Mouse (Mus musculus) heart, embryonic 14.5 days (tissue): ENCODE results near the gene Ntsr1. TPM values are rescaled to one million over a fixed set of nuclear protein-coding genes. Genes with fewer than 3 reads are reported as not detected.

ENCODE experiments used
- ATAC-seq: fragments of 200-750 bp; cut with Nextera tagmentation; 2 replicates; pipeline ENCODE4 v1.8.0; 2017; ENCODE audit warnings: low read depth, moderate TSS enrichment; ENCODE audit not compliant: insufficient number of reproducible peaks, insufficient read depth, low FRiP score
- H3K27ac ChIP-seq, 2 experiments: fragments of 200-500 bp in 1 of 2; fragments of 300-500 bp in 1 of 2; sonication (generic) in 1 of 2; replicated peaks in 1 of 2; 2 replicates each; pipeline ENCODE4 v1.5.1; 2012 to 2014; ENCODE audit warnings: low read depth in 2 of 2, low read length in 2 of 2, control low read depth in 1 of 2, mild to moderate bottlenecking in 1 of 2, mixed read lengths in 1 of 2; ENCODE audit not compliant: control insufficient read depth in 1 of 2, insufficient read depth in 1 of 2
- H3K27me3 ChIP-seq: fragments of 300-500 bp; sonication (generic); 2 replicates; pipeline ENCODE4 v1.6.1; 2014; ENCODE audit warnings: mild to moderate bottlenecking, low read length, control low read depth; ENCODE audit not compliant: control insufficient read depth, insufficient read depth
- H3K36me3 ChIP-seq: fragments of 300-500 bp; sonication (generic); 2 replicates; pipeline ENCODE4 v1.6.1; 2014; ENCODE audit warnings: mild to moderate bottlenecking, control low read depth, low read length, mixed read lengths; ENCODE audit not compliant: control insufficient read depth, insufficient read depth
- H3K4me1 ChIP-seq, 2 experiments: fragments of 200-500 bp in 1 of 2; fragments of 300-500 bp in 1 of 2; sonication (generic) in 1 of 2; 2 replicates each; pipeline ENCODE4 v1.6.1; 2012 to 2014; ENCODE audit warnings: low read length in 2 of 2, control low read depth in 1 of 2, mixed read lengths in 1 of 2; ENCODE audit not compliant: control insufficient read depth in 2 of 2, insufficient read depth in 2 of 2
- H3K4me2 ChIP-seq: fragments of 300-500 bp; sonication (generic); 2 replicates; pipeline ENCODE4 v1.6.1; 2014; ENCODE audit warnings: mild to moderate bottlenecking, low read length
- H3K4me3 ChIP-seq, 2 experiments: fragments of 200-500 bp in 1 of 2; fragments of 300-500 bp in 1 of 2; sonication (generic) in 1 of 2; 2 replicates each; pipeline ENCODE4 v1.5.1; 2012 to 2014; ENCODE audit warnings: low read length in 2 of 2, mild to moderate bottlenecking in 2 of 2, control low read depth in 1 of 2, low read depth in 1 of 2, moderate library complexity in 1 of 2; ENCODE audit not compliant: control insufficient read depth in 1 of 2, insufficient read depth in 1 of 2
- H3K9ac ChIP-seq: fragments of 300-500 bp; sonication (generic); 2 replicates; pipeline ENCODE4 v1.6.1; 2014; ENCODE audit warnings: mild to moderate bottlenecking, low read length
- H3K9me3 ChIP-seq: fragments of 300-500 bp; sonication (generic); 2 replicates; pipeline ENCODE4 v1.6.1; 2016; ENCODE audit warnings: low read length, control low read depth; ENCODE audit not compliant: control insufficient read depth
- WGBS: fragments of 180-500 bp; shearing (Covaris S2); extraction: QIAGEN DNeasy Blood & Tissue Kit; methylation state at CpG from one replicate; pipeline ENCODE4 v1.1.7; 2014; 5-methylcytosine and 5-hydroxymethylcytosine counted together
- polyA plus RNA-seq: library from polyadenylated mRNA; unstranded; fragments of >200 nt; fragmentation: Nextera tagmentation; extraction: Ambion mirVana; gene quantifications from 2 replicates; pipeline ENCODE4 v1.2.1, GENCODE M21; 2014

Gene Ntsr1
- polyA plus RNA-seq, 1 experiment from 2014 or later: 2.6 TPM

GRCm38 (mm10) chr2:180462593-180462992 is 37.2 kb upstream of the Ntsr1 start:
- Histone ChIP-seq H3K9ac (no peak overlapping the region), H3K27me3 (peaks cover 11% of the 10 kb centered on the region), H3K4me3 (no peak overlapping the region), H3K4me1 (no peaks in the 10 kb centered on the region), H3K36me3 (no peaks in the 10 kb centered on the region), H3K9me3 (no peaks in the 10 kb centered on the region), H3K27ac (no peak overlapping the region), H3K4me2 (no peak overlapping the region)
- no peak for ATAC-seq
- 80% methylated on average over 8 of the region's 8 CpGs for WGBS

- 67% methylated on average over 7 of the region's 7 CpGs for WGBS
- H3K27me3 ChIP-seq: peaks cover 7% of the 10 kb centered on the region
- H3K27ac ChIP-seq: no peak overlapping the region
- no peak overlapping the region for H3K4me2 ChIP-seq
- no peak overlapping the region for H3K9ac ChIP-seq
- no peaks in the 10 kb centered on the region for H3K9me3 ChIP-seq
- peaks cover 0 to 3% of the 10 kb centered on the region in 2 experiments; a peak in 3 of 4 replicates for H3K4me1 ChIP-seq
- no peak overlapping the region for H3K4me3 ChIP-seq
- no peak for ATAC-seq
- no peaks in the 10 kb centered on the region for H3K36me3 ChIP-seq
Observed at GRCm38 (mm10) chr2:180466505-180466904, 33.3 kb upstream of the Ntsr1 start.

- Histone ChIP-seq H3K4me3 (no peak overlapping the region), H3K36me3 (no peaks in the 10 kb centered on the region), H3K27me3 (peaks cover 8% of the 10 kb centered on the region), H3K4me1 (peaks cover 0 to 7% of the 10 kb centered on the region in 2 experiments; a peak in 3 of 4 replicates), H3K27ac (no peak overlapping the region), H3K9me3 (no peaks in the 10 kb centered on the region), H3K9ac (no peak overlapping the region), H3K4me2 (no peak overlapping the region)
- ATAC-seq: no peak
- 86% methylated on average over 8 of the region's 8 CpGs for WGBS
Observed at GRCm38 (mm10) chr2:180468871-180469270, 30.9 kb upstream of the Ntsr1 start.

GRCm38 (mm10) chr2:180469768-180470167 is 30.0 kb upstream of the Ntsr1 start:
- no peak overlapping the region for H3K4me3 ChIP-seq
- ATAC-seq: no peak
- 46% methylated on average over 9 of the region's 9 CpGs for WGBS

GRCm38 (mm10) chr2:180472306-180473079 is 27.3 kb upstream of the Ntsr1 start:
- Histone ChIP-seq H3K4me3 (no peak overlapping the region), H3K27me3 (peaks cover 8% of the 10 kb centered on the region), H3K27ac (no peak overlapping the region), H3K36me3 (no peaks in the 10 kb centered on the region), H3K9ac (no peak overlapping the region), H3K4me1 (peaks cover 0 to 7% of the 10 kb centered on the region in 2 experiments; a peak in 3 of 4 replicates), H3K9me3 (no peaks in the 10 kb centered on the region), H3K4me2 (no peak overlapping the region)
- ATAC-seq: no peak
- WGBS: 4% methylated on average over 21 of the region's 21 CpGs

More at GRCm38 (mm10) chr2:180469768-180470167, 30.0 kb upstream of the Ntsr1 start:
- Histone ChIP-seq H3K27ac (no peak overlapping the region), H3K4me1 (peaks cover 0 to 7% of the 10 kb centered on the region in 2 experiments; a peak in 3 of 4 replicates), H3K9me3 (no peaks in the 10 kb centered on the region), H3K9ac (no peak overlapping the region), H3K27me3 (peaks cover 8% of the 10 kb centered on the region), H3K4me2 (no peak overlapping the region), H3K36me3 (no peaks in the 10 kb centered on the region)

- Histone ChIP-seq H3K4me2 (no peak overlapping the region), H3K9ac (no peak overlapping the region), H3K4me3 (no peak overlapping the region), H3K27ac (no peak overlapping the region), H3K4me1 (peaks cover 0 to 7% of the 10 kb centered on the region in 2 experiments; a peak in 3 of 4 replicates), H3K27me3 (peaks cover 8% of the 10 kb centered on the region), H3K36me3 (no peaks in the 10 kb centered on the region), H3K9me3 (no peaks in the 10 kb centered on the region)
- no peak for ATAC-seq
- WGBS: 32% methylated on average over 7 of the region's 7 CpGs
Observed at GRCm38 (mm10) chr2:180473080-180473440, 26.7 kb upstream of the Ntsr1 start.

GRCm38 (mm10) chr2:180474864-180475263 is 24.9 kb upstream of the Ntsr1 start:
- no peak for ATAC-seq
- Histone ChIP-seq H3K4me3 (no peak overlapping the region), H3K36me3 (no peaks in the 10 kb centered on the region), H3K9me3 (no peaks in the 10 kb centered on the region), H3K9ac (no peak overlapping the region), H3K27ac (no peak overlapping the region), H3K4me1 (peaks cover 0 to 7% of the 10 kb centered on the region in 2 experiments; a peak in 3 of 4 replicates), H3K27me3 (peaks cover 12% of the 10 kb centered on the region), H3K4me2 (no peak overlapping the region)
- 85% methylated on average over 3 of the region's 3 CpGs for whole genome bisulfite sequencing
